Mouse (Mus musculus) forebrain, embryonic 14.5 days (tissue): ENCODE data around the gene Asb7. TPM values are rescaled to one million over a fixed set of nuclear protein-coding genes. Genes with fewer than 3 reads are reported as not detected.

Experiments used
- ATAC-seq: fragments of 200-750 bp; cut with Nextera tagmentation; 2 replicates; pipeline ENCODE4 v1.8.0; 2017; ENCODE audit warnings: mild to moderate bottlenecking, moderate library complexity
- DNase-seq: peaks from one replicate; pipeline ENCODE4 v3.0.0-alpha.2; 2015; ENCODE audit warnings: low spot score
- H3K27ac ChIP-seq: fragments of 300-500 bp; sonication (generic); 2 replicates; pipeline ENCODE4 v1.5.1; 2014; ENCODE audit warnings: low read depth, mild to moderate bottlenecking, control low read depth, low read length, moderate library complexity
- H3K27me3 ChIP-seq: fragments of 300-500 bp; sonication (generic); replicated peaks from 2 replicates; pipeline ENCODE4 v1.6.1; 2014; ENCODE audit warnings: low read length, control low read depth, mixed read lengths; ENCODE audit not compliant: control insufficient read depth, insufficient read depth
- H3K36me3 ChIP-seq: fragments of 300-500 bp; sonication (generic); 2 replicates; pipeline ENCODE4 v1.6.1; 2014; ENCODE audit warnings: low read length, control low read depth; ENCODE audit not compliant: control insufficient read depth, insufficient read depth
- H3K4me1 ChIP-seq: fragments of 300-500 bp; sonication (generic); 2 replicates; pipeline ENCODE4 v1.6.1; 2014; ENCODE audit warnings: antibody characterized with exemption, low read length, control low read depth; ENCODE audit not compliant: control insufficient read depth, insufficient read depth
- H3K4me2 ChIP-seq: fragments of 300-500 bp; sonication (generic); 2 replicates; pipeline ENCODE4 v1.6.1; 2014; ENCODE audit warnings: mild to moderate bottlenecking, control low read depth, low read length
- H3K4me3 ChIP-seq: fragments of 300-500 bp; sonication (generic); 2 replicates; pipeline ENCODE4 v1.5.1; 2014; ENCODE audit warnings: low read depth, low read length, control low read depth
- H3K9ac ChIP-seq: fragments of 300-500 bp; sonication (generic); 2 replicates; pipeline ENCODE4 v1.6.1; 2014; ENCODE audit warnings: mild to moderate bottlenecking, low read length, control low read depth, moderate library complexity
- H3K9me3 ChIP-seq: fragments of 300-500 bp; sonication (generic); replicated peaks from 2 replicates; pipeline ENCODE4 v1.6.1; 2016; ENCODE audit warnings: low read length, control low read depth, mixed read lengths; ENCODE audit not compliant: control insufficient read depth
- WGBS: fragments of 180-500 bp; shearing (Covaris S2); extraction: QIAGEN DNeasy Blood & Tissue Kit; methylation state at CpG from one replicate; pipeline ENCODE4 v1.1.7; 2014; 5-methylcytosine and 5-hydroxymethylcytosine counted together
- polyA plus RNA-seq: library from polyadenylated mRNA; unstranded; fragments of >200 nt; fragmentation: Nextera tagmentation; extraction: Ambion mirVana; gene quantifications from 2 replicates; pipeline ENCODE4 v1.2.1, GENCODE M21; 2014

Gene Asb7
- polyA plus RNA-seq, 1 experiment from 2014 or later: 10.1 TPM

- 85% methylated on average over 4 of the region's 4 CpGs for WGBS
- no peak overlapping the region for H3K9ac ChIP-seq
- DNase-seq (no peak), ATAC-seq (no peak)
- no peaks in the 10 kb centered on the region for H3K27me3 ChIP-seq
- no peaks in the 10 kb centered on the region; the same call in 1 of the 2 replicates for H3K9me3 ChIP-seq
- no peak overlapping the region for H3K4me3 ChIP-seq
- no peak overlapping the region for H3K27ac ChIP-seq
- no peak overlapping the region for H3K4me2 ChIP-seq
- no peaks in the 10 kb centered on the region for H3K4me1 ChIP-seq
- H3K36me3 ChIP-seq: no peaks in the 10 kb centered on the region
Measured at GRCm38 (mm10) chr7:66724514-66724913, 35.1 kb upstream of the Asb7 start.

GRCm38 (mm10) chr7:66711166-66711565 is 21.8 kb upstream of the Asb7 start:
- Histone ChIP-seq H3K27me3 (no peaks in the 10 kb centered on the region), H3K9me3 (no peaks in the 10 kb centered on the region), H3K27ac (no peak overlapping the region), H3K4me1 (no peaks in the 10 kb centered on the region), H3K4me2 (no peak overlapping the region), H3K36me3 (peaks cover 55% of the 10 kb centered on the region), H3K9ac (no peak overlapping the region), H3K4me3 (no peak overlapping the region)
- WGBS: 79% methylated on average over 2 of the region's 2 CpGs
- DNase-seq (peak; percentile 36), ATAC-seq (no peak)

- Histone ChIP-seq H3K9me3 (no peaks in the 10 kb centered on the region), H3K4me3 (no peak overlapping the region), H3K36me3 (peaks cover 29% of the 10 kb centered on the region), H3K27ac (no peak overlapping the region), H3K4me2 (no peak overlapping the region), H3K4me1 (no peaks in the 10 kb centered on the region), H3K9ac (no peak overlapping the region), H3K27me3 (no peaks in the 10 kb centered on the region)
- 88% methylated on average over 3 of the region's 3 CpGs for WGBS
- no peak for ATAC-seq
- DNase-seq: no peak
Measured at GRCm38 (mm10) chr7:66704631-66705030, 15.2 kb upstream of the Asb7 start.

GRCm38 (mm10) chr7:66702721-66703120 is 13.3 kb upstream of the Asb7 start:
- H3K9me3 ChIP-seq: no peaks in the 10 kb centered on the region
- no peak overlapping the region for H3K9ac ChIP-seq
- H3K27me3 ChIP-seq: no peaks in the 10 kb centered on the region
- no peak overlapping the region for H3K4me3 ChIP-seq
- H3K27ac ChIP-seq: no peak overlapping the region
- WGBS: 93% methylated on average over 7 of the region's 7 CpGs
- DNase-seq (no peak), ATAC-seq (no peak)
- H3K4me2 ChIP-seq: no peak overlapping the region
- peaks cover 21% of the 10 kb centered on the region; the same call in 1 of the 2 replicates for H3K36me3 ChIP-seq
- H3K4me1 ChIP-seq: no peaks in the 10 kb centered on the region

- Histone ChIP-seq H3K4me3 (no peak overlapping the region), H3K9ac (no peak overlapping the region), H3K27ac (no peak overlapping the region), H3K9me3 (no peaks in the 10 kb centered on the region), H3K36me3 (peaks cover 9% of the 10 kb centered on the region; the same call in 1 of the 2 replicates), H3K4me1 (peaks cover 3% of the 10 kb centered on the region; the same call in 1 of the 2 replicates), H3K4me2 (no peak overlapping the region), H3K27me3 (no peaks in the 10 kb centered on the region)
- DNase-seq (no peak), ATAC-seq (no peak)
- WGBS: 84% methylated on average over 7 of the region's 7 CpGs
Measured at GRCm38 (mm10) chr7:66694467-66694866, 5.1 kb upstream of the Asb7 start.

- WGBS: under 1% methylated on average over 51 of the region's 52 CpGs
- Histone ChIP-seq H3K9me3 (no peaks in the 10 kb centered on the region), H3K4me2 (peak within 1 kb of the TSS; percentile 94), H3K4me1 (peaks cover 10% of the 10 kb centered on the region), H3K27ac (peak within 1 kb of the TSS; percentile 94), H3K4me3 (peak within 1 kb of the TSS; percentile 70), H3K9ac (peak within 1 kb of the TSS; percentile 81), H3K27me3 (no peaks in the 10 kb centered on the region), H3K36me3 (0 out of 2 replicates have a peak, but pooled peaks cover 3% of the 10 kb centered on the region)
- ATAC-seq: peak; percentile 99
- DNase-seq: peak; percentile 100
Measured at GRCm38 (mm10) chr7:66689620-66690360, 394 bp upstream of the Asb7 start, which contains the start of gene Lins1. Gene Lins1 (plus strand): TSS chr7:66689889.

- Histone ChIP-seq H3K27ac (0 out of 2 replicates have a peak overlapping the region, but pooled peaks have one; percentile 7), H3K4me2 (peak overlapping the region; percentile 94), H3K9ac (peak overlapping the region; percentile 81), H3K4me3 (peak overlapping the region; percentile 70), H3K27me3 (no peaks in the 10 kb centered on the region), H3K4me1 (peaks cover 10% of the 10 kb centered on the region), H3K9me3 (no peaks in the 10 kb centered on the region), H3K36me3 (0 out of 2 replicates have a peak, but pooled peaks cover 9% of the 10 kb centered on the region)
- 0% methylated on average over 5 of the region's 5 CpGs for WGBS
- ATAC-seq (no peak), DNase-seq (no peak)
Measured at GRCm38 (mm10) chr7:66688721-66689120, 675 bp downstream of the Asb7 start.

- 91% methylated on average over 5 of the region's 5 CpGs for WGBS
- H3K36me3 ChIP-seq: peaks cover 61% of the 10 kb centered on the region
Measured at GRCm38 (mm10) chr7:66682119-66682863, 7.1 kb downstream of the Asb7 start.

GRCm38 (mm10) chr7:66675800-66676199 is 13.6 kb downstream of the Asb7 start:
- no peak for DNase-seq
- WGBS: 97% methylated on average over 2 of the region's 2 CpGs
- H3K4me2 ChIP-seq: no peak overlapping the region
- H3K9me3 ChIP-seq: no peaks in the 10 kb centered on the region
- no peak overlapping the region for H3K4me3 ChIP-seq
- H3K4me1 ChIP-seq: no peaks in the 10 kb centered on the region
- no peak for ATAC-seq
- peaks cover 89% of the 10 kb centered on the region for H3K36me3 ChIP-seq
- H3K27ac ChIP-seq: no peak overlapping the region
- H3K27me3 ChIP-seq: no peaks in the 10 kb centered on the region
- no peak overlapping the region for H3K9ac ChIP-seq

More at GRCm38 (mm10) chr7:66682119-66682863, 7.1 kb downstream of the Asb7 start:
- no peaks in the 10 kb centered on the region for H3K9me3 ChIP-seq
- no peak for ATAC-seq
- H3K27ac ChIP-seq: no peak overlapping the region
- no peak overlapping the region for H3K9ac ChIP-seq
- no peaks in the 10 kb centered on the region for H3K4me1 ChIP-seq
- H3K4me3 ChIP-seq: no peak overlapping the region
- no peak for DNase-seq
- H3K27me3 ChIP-seq: no peaks in the 10 kb centered on the region
- H3K4me2 ChIP-seq: no peak overlapping the region
